Mouse (Mus musculus) neural tube, embryonic 12.5 days (tissue): ENCODE results near the gene Oas1a. TPM values are rescaled to one million over a fixed set of nuclear protein-coding genes. Genes with fewer than 3 reads are reported as not detected.
"Not testable (repeated sequence)": the region's sequence is repeated elsewhere in the genome, so short reads cannot be mapped to it uniquely, and the experiment has no call there.

Source experiments
- ATAC-seq: fragments of 200-750 bp; cut with Nextera tagmentation; 2 replicates; pipeline ENCODE4 v1.8.0; 2017; ENCODE audit warnings: low read depth, mild to moderate bottlenecking, moderate TSS enrichment, moderate library complexity; ENCODE audit not compliant: low FRiP score
- H3K27ac ChIP-seq: fragments of 300-500 bp; sonication (generic); 2 replicates; pipeline ENCODE4 v1.5.1; 2016
- H3K27me3 ChIP-seq: fragments of 300-500 bp; sonication (generic); replicated peaks from 2 replicates; pipeline ENCODE4 v1.6.1; 2016; ENCODE audit warnings: mild to moderate bottlenecking
- H3K36me3 ChIP-seq: fragments of 300-500 bp; sonication (generic); 2 replicates; pipeline ENCODE4 v1.6.1; 2016; ENCODE audit warnings: mild to moderate bottlenecking
- H3K4me1 ChIP-seq: fragments of 300-500 bp; sonication (generic); 2 replicates; pipeline ENCODE4 v1.6.1; 2016
- H3K4me2 ChIP-seq: fragments of 300-500 bp; sonication (generic); replicated peaks from 2 replicates; pipeline ENCODE4 v1.6.1; 2016; ENCODE audit warnings: mild to moderate bottlenecking
- H3K4me3 ChIP-seq: fragments of 300-500 bp; sonication (generic); 2 replicates; pipeline ENCODE4 v1.5.1; 2016
- H3K9ac ChIP-seq: fragments of 300-500 bp; sonication (generic); 2 replicates; pipeline ENCODE4 v1.6.1; 2016; ENCODE audit warnings: mild to moderate bottlenecking
- H3K9me3 ChIP-seq: fragments of 300-500 bp; sonication (generic); 2 replicates; pipeline ENCODE4 v1.6.1; 2016; ENCODE audit warnings: mild to moderate bottlenecking
- WGBS: fragments of 180-500 bp; shearing (Covaris S2); methylation state at CpG from one replicate; pipeline ENCODE4 v1.1.7; 2016; 5-methylcytosine and 5-hydroxymethylcytosine counted together
- polyA plus RNA-seq: library from polyadenylated mRNA; unstranded; fragments of >200 nt; fragmentation: Nextera tagmentation; extraction: Ambion mirVana; gene quantifications from 2 replicates; pipeline ENCODE4 v1.2.1, GENCODE M21; 2016

Oas1a gene
- polyA plus RNA-seq, 1 experiment from 2014 or later, result 0.79 TPM

DNA sequence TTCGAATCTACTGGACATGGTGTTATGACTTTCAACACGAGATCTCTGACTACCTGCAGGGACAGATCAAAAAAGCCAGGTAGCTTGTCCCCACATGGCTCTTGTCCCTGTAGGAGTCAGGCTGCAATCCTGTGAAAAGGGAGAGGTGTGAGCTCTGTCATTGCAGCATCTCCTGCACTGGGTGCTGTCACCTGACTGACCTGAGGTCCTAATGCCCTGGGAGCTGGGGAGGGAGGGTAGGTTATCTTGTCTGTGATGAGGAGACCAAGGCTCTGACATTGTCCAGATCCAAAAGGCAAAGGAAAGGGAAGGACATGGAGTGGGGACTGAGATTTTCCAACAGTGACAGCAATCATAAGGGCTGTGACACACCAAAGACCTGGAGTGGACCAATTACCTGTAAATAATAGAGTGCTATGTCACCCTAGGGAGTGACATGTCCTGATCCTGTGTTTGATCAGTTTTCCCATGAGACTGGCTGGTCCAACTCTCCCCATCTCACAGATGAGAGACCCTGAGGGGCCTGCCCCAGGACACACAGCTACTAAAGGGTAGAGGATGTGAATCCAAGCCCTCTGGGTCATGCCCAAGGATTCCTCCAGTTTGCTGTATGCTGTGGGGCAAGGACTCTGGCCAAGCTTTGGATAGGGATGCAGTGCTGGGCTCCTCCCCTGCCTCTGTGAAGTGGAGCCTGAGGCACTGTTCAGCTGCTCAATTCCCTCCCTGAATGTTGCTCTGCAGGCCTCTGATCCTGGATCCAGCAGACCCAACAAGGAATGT lies 12.0 kb upstream of the Oas1a start:
- not testable (repeated sequence) for H3K4me3 ChIP-seq, ATAC-seq

GRCm38 (mm10) chr5:120914204-120914603 lies 6.9 kb upstream of the Oas1a start, which contains the start of gene Oas1d:
Gene Oas1d, plus strand, starts transcription at chr5:120914536.
- H3K27me3 ChIP-seq, H3K27ac ChIP-seq, H3K9me3 ChIP-seq, H3K4me2 ChIP-seq, H3K4me1 ChIP-seq, H3K36me3 ChIP-seq, H3K4me3 ChIP-seq, H3K9ac ChIP-seq, ATAC-seq: not testable (repeated sequence)
- 59% methylated on average over 8 of the region's 8 CpGs for WGBS

More for the DNA sequence above, 12.0 kb upstream of the Oas1a start:
- 75% methylated on average over 2 of the region's 2 CpGs for WGBS
- H3K27ac ChIP-seq, H3K9me3 ChIP-seq, H3K4me2 ChIP-seq, H3K4me1 ChIP-seq, H3K27me3 ChIP-seq, H3K9ac ChIP-seq, H3K36me3 ChIP-seq: not testable (repeated sequence)

DNA sequence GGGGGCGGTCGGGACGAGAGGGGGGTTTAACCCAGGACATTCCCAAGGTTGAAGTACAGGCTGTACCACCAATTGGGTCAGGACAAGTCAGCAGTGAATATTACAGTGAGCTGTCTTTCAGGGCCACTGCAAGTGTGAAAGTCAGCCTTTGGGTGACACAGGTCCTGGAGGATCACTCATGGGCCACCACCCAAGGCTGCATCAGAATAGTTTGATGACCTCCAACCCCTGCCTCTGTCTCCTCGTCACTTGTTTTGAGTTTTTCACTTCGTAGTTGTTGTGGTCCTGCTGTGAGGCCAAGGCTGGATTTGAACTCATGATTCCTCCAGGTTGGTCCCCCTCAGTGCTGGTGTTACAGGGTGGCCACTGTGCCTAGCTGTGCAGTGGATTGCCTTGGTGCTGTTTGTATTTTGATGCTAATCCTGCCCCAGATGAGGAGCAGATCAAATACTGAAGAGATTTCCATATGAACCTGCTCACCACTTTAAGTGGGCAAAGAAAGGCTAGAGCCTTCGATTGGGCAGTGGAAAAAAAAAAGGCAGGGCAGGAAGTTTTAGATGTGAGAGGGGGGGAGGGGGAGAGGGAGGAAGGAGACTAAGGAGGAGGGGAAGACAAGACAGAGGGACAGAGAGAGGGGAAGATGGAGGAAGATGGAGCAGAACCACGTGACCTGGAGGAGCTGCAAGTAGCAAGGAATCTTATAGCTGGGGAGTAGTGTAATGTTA lies 1.0 kb upstream of the Oas1a start:
- 48% methylated on average over 7 of the region's 7 CpGs for WGBS
- Histone ChIP-seq H3K27ac (no peak overlapping the region), H3K9me3 (no peaks in the 10 kb centered on the region), H3K4me1 (no peaks in the 10 kb centered on the region), H3K4me3 (no peak overlapping the region), H3K4me2 (no peak overlapping the region), H3K9ac (no peak overlapping the region), H3K27me3 (no peaks in the 10 kb centered on the region), H3K36me3 (no peaks in the 10 kb centered on the region)
- ATAC-seq, result no peak

- no peak overlapping the region for H3K4me3 ChIP-seq
- H3K27me3 ChIP-seq, result no peaks in the 10 kb centered on the region
- ATAC-seq, result no peak
- no peak overlapping the region for H3K9ac ChIP-seq
- no peaks in the 10 kb centered on the region for H3K9me3 ChIP-seq
- 93% methylated on average over 5 of the region's 5 CpGs for WGBS
- H3K4me1 ChIP-seq, result no peaks in the 10 kb centered on the region
- no peak overlapping the region for H3K27ac ChIP-seq
- no peak overlapping the region for H3K4me2 ChIP-seq
- H3K36me3 ChIP-seq, result no peaks in the 10 kb centered on the region
Observed at GRCm38 (mm10) chr5:120902056-120902455, 5.3 kb downstream of the Oas1a start.

DNA sequence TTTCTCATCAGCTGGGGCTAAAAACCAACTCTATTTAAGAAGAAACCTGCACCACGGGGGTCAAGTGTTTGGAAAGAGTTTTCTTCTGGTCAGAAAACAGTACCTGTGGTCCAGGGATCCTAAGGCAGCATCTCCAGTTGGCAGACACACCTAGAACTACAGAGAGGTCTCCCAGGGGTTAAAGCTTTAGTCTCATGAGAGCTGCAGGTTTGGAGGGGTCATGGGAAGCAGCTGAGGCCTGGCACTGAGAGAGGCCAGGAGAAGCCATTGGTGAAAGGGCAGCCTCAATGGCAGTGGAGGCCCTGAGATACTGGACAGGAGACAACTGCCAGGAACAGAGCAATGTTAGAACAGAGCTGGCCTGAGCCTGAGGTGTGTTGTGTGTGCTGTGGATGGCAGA lies 6.7 kb downstream of the Oas1a start:
- WGBS, result 68% methylated on average over 1 of the region's 1 CpGs
- H3K9me3 ChIP-seq, result no peaks in the 10 kb centered on the region
- H3K27me3 ChIP-seq, result no peaks in the 10 kb centered on the region
- H3K27ac ChIP-seq, result no peak overlapping the region
- ATAC-seq, result no peak
- no peak overlapping the region for H3K4me3 ChIP-seq
- no peak overlapping the region for H3K9ac ChIP-seq
- H3K36me3 ChIP-seq, result no peaks in the 10 kb centered on the region
- no peaks in the 10 kb centered on the region for H3K4me1 ChIP-seq
- no peak overlapping the region for H3K4me2 ChIP-seq

DNA sequence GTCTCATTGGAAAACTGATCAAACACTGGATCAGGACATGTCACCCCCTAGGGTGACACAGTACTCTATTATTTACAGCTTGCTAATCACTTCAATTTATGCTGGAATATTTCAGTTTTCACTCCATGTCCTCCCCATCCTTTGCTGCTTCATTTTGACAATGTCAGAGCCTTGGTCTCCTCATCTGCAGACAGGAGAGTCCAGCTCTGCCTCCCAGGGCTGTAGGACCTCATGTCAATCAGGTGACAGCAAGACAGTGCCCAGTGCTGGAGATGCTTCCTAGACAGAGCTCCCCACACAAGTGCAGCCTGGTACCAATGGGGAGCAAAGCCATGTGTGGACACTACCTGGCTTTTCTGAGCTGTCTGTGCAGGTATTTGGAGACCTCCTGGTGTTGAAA lies 8.6 kb downstream of the Oas1a start:
- Histone ChIP-seq H3K9ac (no peak overlapping the region), H3K36me3 (no peaks in the 10 kb centered on the region), H3K27ac (no peak overlapping the region), H3K9me3 (no peaks in the 10 kb centered on the region), H3K4me2 (no peak overlapping the region), H3K4me3 (no peak overlapping the region), H3K4me1 (no peaks in the 10 kb centered on the region), H3K27me3 (no peaks in the 10 kb centered on the region)
- no peak for ATAC-seq

- Histone ChIP-seq H3K4me2 (no peak overlapping the region), H3K27me3 (no peaks in the 10 kb centered on the region), H3K27ac (no peak overlapping the region), H3K9ac (no peak overlapping the region), H3K9me3 (no peaks in the 10 kb centered on the region), H3K4me3 (no peak overlapping the region), H3K36me3 (no peaks in the 10 kb centered on the region), H3K4me1 (no peaks in the 10 kb centered on the region)
- no peak for ATAC-seq
- WGBS, result 89% methylated on average over 6 of the region's 6 CpGs
Observed at GRCm38 (mm10) chr5:120898307-120898706, 9.0 kb downstream of the Oas1a start.

GRCm38 (mm10) chr5:120895231-120895900 lies 12.0 kb downstream of the Oas1a start:
- no peak overlapping the region for H3K27ac ChIP-seq
- H3K9me3 ChIP-seq, result no peaks in the 10 kb centered on the region
- ATAC-seq, result no peak
- no peak overlapping the region for H3K4me2 ChIP-seq
- no peak overlapping the region for H3K4me3 ChIP-seq
- 81% methylated on average over 11 of the region's 11 CpGs for WGBS
- no peak overlapping the region for H3K9ac ChIP-seq
- no peaks in the 10 kb centered on the region for H3K36me3 ChIP-seq
- no peaks in the 10 kb centered on the region for H3K4me1 ChIP-seq
- H3K27me3 ChIP-seq, result no peaks in the 10 kb centered on the region

GRCm38 (mm10) chr5:120894692-120895091 lies 12.6 kb downstream of the Oas1a start:
- not testable (repeated sequence) for H3K4me1 ChIP-seq, H3K27ac ChIP-seq, H3K4me3 ChIP-seq, H3K9ac ChIP-seq, H3K4me2 ChIP-seq, H3K9me3 ChIP-seq, ATAC-seq, H3K27me3 ChIP-seq, H3K36me3 ChIP-seq
- 84% methylated on average over 2 of the region's 2 CpGs for WGBS

GRCm38 (mm10) chr5:120893866-120894265 lies 13.5 kb downstream of the Oas1a start:
- H3K9me3 ChIP-seq, H3K4me2 ChIP-seq, H3K27me3 ChIP-seq, H3K27ac ChIP-seq, ATAC-seq, H3K36me3 ChIP-seq, H3K9ac ChIP-seq, H3K4me1 ChIP-seq, H3K4me3 ChIP-seq: not testable (repeated sequence)
- WGBS, result 94% methylated on average over 4 of the region's 4 CpGs

- ATAC-seq, result no peak
- 72% methylated on average over 2 of the region's 2 CpGs for WGBS
- H3K9ac ChIP-seq, result no peak overlapping the region
- H3K9me3 ChIP-seq, result no peaks in the 10 kb centered on the region
- H3K27ac ChIP-seq, result no peak overlapping the region
- H3K4me3 ChIP-seq, result no peak overlapping the region
- H3K27me3 ChIP-seq, result no peaks in the 10 kb centered on the region
- no peaks in the 10 kb centered on the region for H3K36me3 ChIP-seq
- H3K4me2 ChIP-seq, result no peak overlapping the region
- H3K4me1 ChIP-seq, result no peaks in the 10 kb centered on the region
Observed at GRCm38 (mm10) chr5:120892243-120892660, 15.1 kb downstream of the Oas1a start.

- H3K4me3 ChIP-seq, ATAC-seq: not testable (repeated sequence)
- 80% methylated on average over 2 of the region's 2 CpGs for WGBS
Observed at GRCm38 (mm10) chr5:120891566-120892242, 15.6 kb downstream of the Oas1a start.

More at GRCm38 (mm10) chr5:120891566-120892242, 15.6 kb downstream of the Oas1a start:
- not testable (repeated sequence) for H3K36me3 ChIP-seq, H3K9me3 ChIP-seq, H3K27ac ChIP-seq, H3K4me1 ChIP-seq, H3K4me2 ChIP-seq, H3K9ac ChIP-seq, H3K27me3 ChIP-seq
